9 mouse cellular contexts compared by ENCODE assay signal in the genomic region with DNA sequence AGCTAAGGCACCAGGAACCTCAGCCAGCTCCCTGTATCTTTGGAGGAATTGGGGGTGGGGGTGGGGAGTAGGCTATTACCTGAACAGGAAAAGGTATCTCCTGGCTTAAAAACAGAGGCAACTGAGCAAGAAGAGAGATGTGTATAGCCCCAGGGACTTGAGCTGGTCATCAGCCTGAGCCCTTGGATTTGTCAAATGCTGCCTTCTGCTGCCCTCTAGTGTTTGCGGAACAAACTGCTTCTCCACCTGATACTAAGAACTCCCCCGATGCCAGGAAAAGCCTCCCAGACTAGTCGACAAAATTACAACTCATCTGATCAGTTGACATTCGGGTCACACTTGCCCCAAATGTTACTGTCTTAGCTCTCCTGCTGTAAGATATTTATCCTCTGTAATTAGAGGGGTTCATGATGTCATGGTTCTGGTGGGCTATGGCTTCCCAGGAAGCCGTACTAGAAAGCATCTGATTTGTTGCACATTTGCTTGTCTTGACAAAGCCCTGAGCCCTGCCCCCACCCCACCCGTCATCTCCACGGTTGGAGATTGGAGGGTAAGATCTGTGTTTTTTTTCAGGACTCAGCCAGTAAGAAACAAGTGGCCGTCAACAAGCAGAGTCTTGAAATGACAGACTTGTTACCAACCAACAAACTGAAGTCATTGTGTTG. TPM values are rescaled to one million over a fixed set of nuclear protein-coding genes. Genes with fewer than 3 reads are reported as not detected.
A peak's percentile ranks its signal among the peaks of the same experiment; 100 is the strongest.
DNase-seq lines count a peak whose midpoint lies in the region; ATAC-seq and TF ChIP-seq lines count a peak whose summit lies in the region.
"Had no signal": no experiment of that assay in that cellular context is flagged by ENCODE, and none has a peak within 500 bp of the region (broad histone marks: within the 10 kb centered on the region; RNA-seq: fewer than 3 reads in every experiment).

No protein-coding gene starts in this region.

- no peaks in the 10 kb centered on the region; the same call in 1 of the 2 replicates for H3K4me1 ChIP-seq in forebrain, embryonic 14.5 days (ENCODE audit: control insufficient read depth, insufficient read depth, low read length)
- no peaks in the 10 kb centered on the region for H3K4me1 ChIP-seq in liver, postnatal 0 days (ENCODE audit: insufficient read depth)

- TF ChIP-seq CTCF in liver, postnatal 0 days (IDR thresholded peaks at IDR 0.05; ENCODE audit: low read depth): peak; percentile 84

- no peak for TF ChIP-seq EP300 in liver, postnatal 0 days (IDR thresholded peaks at IDR 0.05; ENCODE audit: low read depth)

- H3K4me3 ChIP-seq in forebrain, embryonic 14.5 days (ENCODE audit: low read depth, low read length): no peak overlapping the region
- no peak overlapping the region for H3K4me3 ChIP-seq in liver, postnatal 0 days (ENCODE audit: low read depth, low read length)
- H3K4me3 ChIP-seq: liver, embryonic 15.5 days had no signal

- H3K9me3 ChIP-seq in forebrain, embryonic 14.5 days (replicated peaks; ENCODE audit: control insufficient read depth, low read length): no peaks in the 10 kb centered on the region
- H3K9me3 ChIP-seq in liver, postnatal 0 days (ENCODE audit: low read length): no peaks in the 10 kb centered on the region
- H3K9me3 ChIP-seq: liver, embryonic 15.5 days had no signal

- no peak overlapping the region for H3K27ac ChIP-seq in forebrain, embryonic 14.5 days (ENCODE audit: low read depth, low read length)
- no peak overlapping the region for H3K27ac ChIP-seq in liver, postnatal 0 days (ENCODE audit: low read depth)
- H3K27ac ChIP-seq: liver, embryonic 15.5 days had no signal

- ATAC-seq in cerebellum, adult (ENCODE audit: insufficient number of reproducible peaks, low FRiP score, low TSS enrichment): peak; percentile 82
- ATAC-seq in forebrain, embryonic 14.5 days: peak; percentile 78
- ATAC-seq in liver, postnatal 0 days: peak; percentile 62
- peak; percentile 46; the same call in 1 of the 2 replicates for ATAC-seq in neutrophil, adult 5-6 weeks (ENCODE audit: extremely low read depth, insufficient number of reproducible peaks, low FRiP score, poor library complexity, severe bottlenecking)

- peak; percentile 85 for DNase-seq in ES-CJ7 (ENCODE audit: low read depth, low spot score)
- DNase-seq in forebrain, embryonic 14.5 days (ENCODE audit: low spot score): peak; percentile 90
- peak; percentile 80 to 89 for DNase-seq in heart, postnatal 14 days
- DNase-seq in kidney, postnatal 4 days: peak; percentile 89 to 90
- peak; percentile 79 for DNase-seq in liver, postnatal 0 days
- DNase-seq in testis, postnatal 14 days (ENCODE audit: low spot score): peak; percentile 51

- peaks cover 8% of the 10 kb centered on the region; the same call in 1 of the 2 replicates for H3K36me3 ChIP-seq in forebrain, embryonic 14.5 days (ENCODE audit: control insufficient read depth, insufficient read depth, low read length)
- H3K36me3 ChIP-seq in liver, postnatal 0 days (replicated peaks; ENCODE audit: insufficient read depth, low read length): 0 out of 2 replicates have a peak, but pooled peaks cover 2% of the 10 kb centered on the region

- peak overlapping the region; percentile 24; the same call in 1 of the 2 replicates for H3K4me2 ChIP-seq in forebrain, embryonic 14.5 days (ENCODE audit: low read length)
- no peak overlapping the region for H3K4me2 ChIP-seq in liver, postnatal 0 days (ENCODE audit: low read depth, low read length)
- H3K4me2 ChIP-seq: liver, embryonic 15.5 days had no signal

- H3K27me3 ChIP-seq in forebrain, embryonic 14.5 days (replicated peaks; ENCODE audit: control insufficient read depth, insufficient read depth, low read length): no peaks in the 10 kb centered on the region
- no peaks in the 10 kb centered on the region for H3K27me3 ChIP-seq in liver, postnatal 0 days (ENCODE audit: insufficient read depth, low read length)
- H3K27me3 ChIP-seq: liver, embryonic 15.5 days had no signal

- whole genome bisulfite sequencing in forebrain, embryonic 14.5 days: 18% methylated on average over 8 of the region's 8 CpGs
- 21% methylated on average over 8 of the region's 8 CpGs for WGBS in liver, postnatal 0 days (ENCODE audit: insufficient replicate concordance)

- H3K9ac ChIP-seq in forebrain, embryonic 14.5 days (ENCODE audit: low read length): no peak overlapping the region; the same call in 1 of the 2 replicates
- H3K9ac ChIP-seq in liver, postnatal 0 days (replicated peaks): no peak overlapping the region
- H3K9ac ChIP-seq: liver, embryonic 15.5 days had no signal

- intact Hi-C loops in heart, postnatal 14 days (cut with DNase I): loop anchor here (5.0 to 10.0 kb wide), 4 partner anchors 404 to 901 kb away; no protein-coding TSS in a partner anchor

RNA-seq across cellular contexts. Expression of gene Tfam, which starts 19.7 kb away (rescaled TPM):
- 56.8 and 67.0 TPM in 2 replicates for polyA plus RNA-seq in forebrain, embryonic 14.5 days (2014; fragmentation: Nextera tagmentation; extraction: Ambion mirVana)
- total RNA-seq in heart, postnatal 14 days (2021): 10 to 100 TPM; 56.6 to 56.8 TPM
- 33.4 and 36.9 TPM in 2 replicates for polyA plus RNA-seq in liver, postnatal 0 days (2015; fragmentation: Nextera tagmentation; extraction: Ambion mirVana)
- 83.7 and 91.0 TPM in 2 replicates for total RNA-seq in neutrophil, adult 5-6 weeks (2017)

RNA-seq across cellular contexts. Expression of gene Bicc1, which starts 58.9 kb away (rescaled TPM):
- 3.2 and 3.8 TPM in 2 replicates for polyA plus RNA-seq in forebrain, embryonic 14.5 days (2014; fragmentation: Nextera tagmentation; extraction: Ambion mirVana)
- 10 to 100 TPM; 22.1 to 27.9 TPM for total RNA-seq in heart, postnatal 14 days (2021)
- polyA plus RNA-seq in liver, postnatal 0 days (2015; fragmentation: Nextera tagmentation; extraction: Ambion mirVana): 2.9 and 3.0 TPM in 2 replicates
- total RNA-seq in neutrophil, adult 5-6 weeks (2017): not detected in 2 replicates

Comparison
In these comparisons a context has a peak if more than half of its experiments do, and no peak if none do; other contexts are left out.
1. RNA of gene Bicc1, which starts 58.9 kb away (total RNA-seq): 22.1 to 27.9 TPM in heart, postnatal 14 days; not detected in neutrophil, adult 5-6 weeks; every median in the first group is over 10 times any median in the second.
2. Peak in every context shown above with its lines, with median percentiles within 50 percentile points of each other: DNase-seq and ATAC-seq.